22 mouse cellular contexts compared by ENCODE assay signal in the genomic region with DNA sequence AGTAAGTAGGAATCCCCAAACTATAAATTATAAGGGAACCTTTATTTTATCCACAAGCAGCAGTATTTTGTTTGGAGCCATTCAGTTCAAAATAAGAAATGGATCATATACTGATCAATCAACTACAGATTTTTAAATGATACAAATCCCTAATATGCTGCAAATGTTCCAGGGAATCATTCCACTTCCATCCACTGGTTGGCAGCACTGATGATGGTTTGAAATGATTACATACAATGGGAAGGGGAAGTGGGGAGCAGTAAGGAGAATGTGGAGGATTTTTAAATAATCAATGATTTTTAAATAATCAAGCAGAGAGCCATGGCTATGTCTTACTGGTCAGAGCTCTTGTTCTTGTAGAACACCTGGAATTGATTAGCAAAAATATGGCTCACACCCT.
DNase-seq lines count a peak whose midpoint lies in the region; ATAC-seq and TF ChIP-seq lines count a peak whose summit lies in the region.
"Had no signal": no experiment of that assay in that cellular context is flagged by ENCODE, and none has a peak within 500 bp of the region (broad histone marks: within the 10 kb centered on the region; RNA-seq: fewer than 3 reads in every experiment).

No protein-coding gene starts in this region.

- H3K27me3 ChIP-seq in hindbrain, postnatal 0 days (ENCODE audit: insufficient read depth, low read length), result no peaks in the 10 kb centered on the region
- no peaks in the 10 kb centered on the region for H3K27me3 ChIP-seq in hindbrain, embryonic 12.5 days
- H3K27me3 ChIP-seq in stomach, postnatal 0 days (ENCODE audit: control insufficient read depth, insufficient read depth, low read length), result no peaks in the 10 kb centered on the region
- H3K27me3 ChIP-seq: embryonic facial prominence, embryonic 12.5 days; embryonic facial prominence, embryonic 15.5 days; forebrain, embryonic 15.5 days; heart, embryonic 13.5 days; hindbrain, embryonic 15.5 days had no signal

- H3K27ac ChIP-seq in hindbrain, postnatal 0 days, result no peak overlapping the region
- no peak overlapping the region for H3K27ac ChIP-seq in hindbrain, embryonic 12.5 days
- H3K27ac ChIP-seq in layer of hippocampus, adult 2 months, result no peak overlapping the region
- H3K27ac ChIP-seq in stomach, postnatal 0 days (replicated peaks), result no peak overlapping the region
- H3K27ac ChIP-seq: embryonic facial prominence, embryonic 12.5 days; embryonic facial prominence, embryonic 15.5 days; forebrain, embryonic 15.5 days; heart, adult 2 months; heart, embryonic 10.5 days; heart, embryonic 13.5 days; hindbrain, embryonic 15.5 days had no signal

- TF ChIP-seq CTCF in hindbrain, postnatal 0 days (IDR thresholded peaks at IDR 0.05; ENCODE audit: low read depth), result peak; percentile 33
- TF ChIP-seq CTCF in layer of hippocampus, adult 2 months (conservative IDR thresholded peaks at IDR 0.05), result peak; percentile 64
- no peak for TF ChIP-seq CTCF in brain, embryonic 14.5 days (IDR thresholded peaks at IDR 0.05; ENCODE audit: borderline replicate concordance, extremely low read depth, insufficient read depth, insufficient read length)
- peak; percentile 47 for TF ChIP-seq CTCF in stomach, postnatal 0 days (IDR thresholded peaks at IDR 0.05; ENCODE audit: low read depth)

- ATAC-seq in hindbrain, postnatal 0 days, result no peak
- ATAC-seq in hindbrain, embryonic 12.5 days (ENCODE audit: low FRiP score), result no peak
- no peak for ATAC-seq in stomach, postnatal 0 days (ENCODE audit: low FRiP score, low TSS enrichment)
- ATAC-seq: CD4-positive, CD25-positive, alpha-beta regulatory T cell, adult 4 months; forebrain, embryonic 15.5 days had no signal

- no peak overlapping the region for H3K9ac ChIP-seq in hindbrain, postnatal 0 days (replicated peaks; ENCODE audit: low read length)
- H3K9ac ChIP-seq in hindbrain, embryonic 12.5 days, result no peak overlapping the region
- H3K9ac ChIP-seq in stomach, postnatal 0 days (ENCODE audit: low read length), result no peak overlapping the region
- H3K9ac ChIP-seq: embryonic facial prominence, embryonic 12.5 days; embryonic facial prominence, embryonic 15.5 days; forebrain, embryonic 15.5 days; heart, embryonic 13.5 days; hindbrain, embryonic 15.5 days had no signal

- H3K36me3 ChIP-seq in hindbrain, postnatal 0 days (ENCODE audit: insufficient read depth, low read length), result no peaks in the 10 kb centered on the region
- H3K36me3 ChIP-seq in hindbrain, embryonic 12.5 days, result no peaks in the 10 kb centered on the region
- no peaks in the 10 kb centered on the region for H3K36me3 ChIP-seq in stomach, postnatal 0 days (ENCODE audit: control insufficient read depth, insufficient read depth, low read length)
- H3K36me3 ChIP-seq: embryonic facial prominence, embryonic 12.5 days; embryonic facial prominence, embryonic 15.5 days; forebrain, embryonic 15.5 days; heart, embryonic 10.5 days; heart, embryonic 13.5 days; hindbrain, embryonic 15.5 days had no signal

- DNase-seq in hindbrain, postnatal 0 days (ENCODE audit: low spot score), result no peak
- no peak for DNase-seq in layer of hippocampus, adult 2 months (ENCODE audit: low spot score in 2 of 2)
- no peak for DNase-seq in layer of hippocampus, adult 11-12 months (ENCODE audit: low spot score)
- DNase-seq in brain, embryonic 14.5 days (ENCODE audit: low read depth), result peak; percentile 3
- DNase-seq in stomach, postnatal 0 days (ENCODE audit: low spot score), result no peak
- DNase-seq: adrenal gland, adult 2 months; adrenal gland, postnatal 14 days; cerebellum, adult 11-12 months; cerebellum, adult 8-10 months; gastrocnemius, postnatal 10 days; gastrocnemius, postnatal 36 days; heart, adult 2 months; heart, postnatal 14 days; heart, postnatal 4 days had no signal

- H3K4me1 ChIP-seq in hindbrain, postnatal 0 days (ENCODE audit: insufficient read depth, low read length), result no peaks in the 10 kb centered on the region
- no peaks in the 10 kb centered on the region for H3K4me1 ChIP-seq in hindbrain, embryonic 12.5 days
- no peaks in the 10 kb centered on the region for H3K4me1 ChIP-seq in stomach, postnatal 0 days (replicated peaks; ENCODE audit: control insufficient read depth, insufficient read depth)
- H3K4me1 ChIP-seq: embryonic facial prominence, embryonic 12.5 days; embryonic facial prominence, embryonic 15.5 days; forebrain, embryonic 15.5 days; heart, embryonic 10.5 days; heart, embryonic 13.5 days; hindbrain, embryonic 15.5 days had no signal

- H3K9me3 ChIP-seq in hindbrain, postnatal 0 days (ENCODE audit: low read length), result no peaks in the 10 kb centered on the region
- H3K9me3 ChIP-seq in hindbrain, embryonic 12.5 days (replicated peaks), result peaks cover 4% of the 10 kb centered on the region
- H3K9me3 ChIP-seq in stomach, postnatal 0 days (ENCODE audit: control insufficient read depth, low read length), result no peaks in the 10 kb centered on the region
- H3K9me3 ChIP-seq: embryonic facial prominence, embryonic 12.5 days; embryonic facial prominence, embryonic 15.5 days; forebrain, embryonic 15.5 days; heart, embryonic 10.5 days; heart, embryonic 13.5 days; hindbrain, embryonic 15.5 days had no signal

- H3K4me2 ChIP-seq in hindbrain, postnatal 0 days (ENCODE audit: low read depth, low read length), result no peak overlapping the region
- H3K4me2 ChIP-seq in hindbrain, embryonic 12.5 days (replicated peaks), result no peak overlapping the region
- no peak overlapping the region for H3K4me2 ChIP-seq in stomach, postnatal 0 days (replicated peaks; ENCODE audit: low read depth)
- H3K4me2 ChIP-seq: embryonic facial prominence, embryonic 12.5 days; embryonic facial prominence, embryonic 15.5 days; forebrain, embryonic 15.5 days; heart, embryonic 13.5 days; hindbrain, embryonic 15.5 days had no signal

- no peak overlapping the region for H3K4me3 ChIP-seq in hindbrain, postnatal 0 days (ENCODE audit: low read length)
- H3K4me3 ChIP-seq in hindbrain, embryonic 12.5 days, result no peak overlapping the region
- no peak overlapping the region for H3K4me3 ChIP-seq in layer of hippocampus, adult 2 months
- H3K4me3 ChIP-seq in stomach, postnatal 0 days (ENCODE audit: low read depth, low read length), result no peak overlapping the region
- H3K4me3 ChIP-seq: embryonic facial prominence, embryonic 12.5 days; embryonic facial prominence, embryonic 15.5 days; forebrain, embryonic 15.5 days; heart, adult 2 months; heart, embryonic 10.5 days; heart, embryonic 13.5 days; hindbrain, embryonic 15.5 days had no signal

- no peak for TF ChIP-seq POLR2A in brain, embryonic 14.5 days (IDR thresholded peaks at IDR 0.05; ENCODE audit: borderline replicate concordance, extremely low read depth, insufficient read depth, insufficient read length, poor library complexity, severe bottlenecking)

- TF ChIP-seq EP300 in stomach, postnatal 0 days (optimal IDR thresholded peaks at IDR 0.05), result no peak
